Mouse (Mus musculus): ENCODE measurements around the gene Sacs.

Sacs gene

GRCm38 (mm10) chr14:61211754-61212153 is 73.5 kb downstream of the Sacs start:
- TF ChIP-seq NANOG (IDR thresholded peaks at IDR 0.05; ENCODE audit: borderline replicate concordance, low read length) (no peak), CTCF (conservative IDR thresholded peaks at IDR 0.05; ENCODE audit: low read length) (no peak), POU5F1 (IDR thresholded peaks at IDR 0.05; ENCODE audit: borderline replicate concordance, low read length) (no peak)
- Histone ChIP-seq H3K36me3 (ENCODE audit: insufficient read depth, low read length) (peaks cover 44% of the 10 kb centered on the region), H3K27me3 (ENCODE audit: insufficient read depth, low read length) (no peaks in the 10 kb centered on the region), H3K9me3 (ENCODE audit: low read length) (no peaks in the 10 kb centered on the region), H3K4me1 (replicated peaks; ENCODE audit: low read depth, low read length) (no peaks in the 10 kb centered on the region), H3K4me3 (replicated peaks; ENCODE audit: low read length) (no peak overlapping the region)

DNA sequence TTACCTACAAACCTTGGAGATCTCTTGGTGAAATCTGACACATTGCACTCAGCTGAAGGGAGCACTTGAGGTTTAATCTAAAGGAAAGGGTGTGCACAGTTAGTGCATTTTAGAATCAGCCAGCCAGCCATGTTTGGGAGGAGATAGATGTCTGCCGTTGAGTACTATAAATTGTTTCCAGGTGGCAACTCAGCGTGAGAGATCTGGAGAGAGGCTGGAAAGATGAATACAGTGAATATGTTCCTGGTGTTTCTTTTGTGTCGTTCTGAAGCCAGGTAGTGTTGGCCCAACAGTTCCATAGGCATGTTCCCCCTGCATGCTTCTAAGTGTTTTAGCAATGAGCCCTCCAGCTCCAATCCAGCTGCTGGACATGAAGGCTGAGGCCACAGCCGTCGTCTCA is 82.9 kb downstream of the Sacs start:
- TF ChIP-seq POU5F1 (IDR thresholded peaks at IDR 0.05; ENCODE audit: borderline replicate concordance, low read length) = no peak
- TF ChIP-seq CTCF (conservative IDR thresholded peaks at IDR 0.05; ENCODE audit: low read length) = no peak
- no peak for TF ChIP-seq NANOG (IDR thresholded peaks at IDR 0.05; ENCODE audit: borderline replicate concordance, low read length)
- no peak overlapping the region for H3K4me3 ChIP-seq (replicated peaks; ENCODE audit: low read length)

GRCm38 (mm10) chr14:61222506-61222905 is 84.2 kb downstream of the Sacs start:
- TF ChIP-seq CTCF (conservative IDR thresholded peaks at IDR 0.05; ENCODE audit: low read length) (no peak), POU5F1 (IDR thresholded peaks at IDR 0.05; ENCODE audit: borderline replicate concordance, low read length) (no peak), NANOG (IDR thresholded peaks at IDR 0.05; ENCODE audit: borderline replicate concordance, low read length) (no peak)
- H3K27me3 ChIP-seq (ENCODE audit: insufficient read depth, low read length) = 0 out of 2 replicates have a peak, but pooled peaks cover 2% of the 10 kb centered on the region
- no peaks in the 10 kb centered on the region for H3K36me3 ChIP-seq (ENCODE audit: insufficient read depth, low read length)
- H3K4me1 ChIP-seq (replicated peaks; ENCODE audit: low read depth, low read length) = peaks cover 5% of the 10 kb centered on the region; the same call in 1 of the 2 replicates
- H3K9me3 ChIP-seq (ENCODE audit: low read length) = no peaks in the 10 kb centered on the region
- no peak overlapping the region for H3K4me3 ChIP-seq (replicated peaks; ENCODE audit: low read length)

More for the DNA sequence above, 82.9 kb downstream of the Sacs start:
- H3K9me3 ChIP-seq (ENCODE audit: low read length) = no peaks in the 10 kb centered on the region
- peaks cover 2% of the 10 kb centered on the region; the same call in 1 of the 2 replicates for H3K4me1 ChIP-seq (replicated peaks; ENCODE audit: low read depth, low read length)
- no peaks in the 10 kb centered on the region for H3K36me3 ChIP-seq (ENCODE audit: insufficient read depth, low read length)
- 0 out of 2 replicates have a peak, but pooled peaks cover 2% of the 10 kb centered on the region for H3K27me3 ChIP-seq (ENCODE audit: insufficient read depth, low read length)

GRCm38 (mm10) chr14:61223740-61224139 is 85.5 kb downstream of the Sacs start:
- Histone ChIP-seq H3K4me3 (replicated peaks; ENCODE audit: low read length) (no peak overlapping the region), H3K9me3 (ENCODE audit: low read length) (no peaks in the 10 kb centered on the region), H3K4me1 (replicated peaks; ENCODE audit: low read depth, low read length) (peaks cover 5% of the 10 kb centered on the region; the same call in 1 of the 2 replicates), H3K27me3 (ENCODE audit: insufficient read depth, low read length) (0 out of 2 replicates have a peak, but pooled peaks cover 2% of the 10 kb centered on the region), H3K36me3 (ENCODE audit: insufficient read depth, low read length) (no peaks in the 10 kb centered on the region)
- no peak for TF ChIP-seq CTCF (conservative IDR thresholded peaks at IDR 0.05; ENCODE audit: low read length)
- TF ChIP-seq POU5F1 (IDR thresholded peaks at IDR 0.05; ENCODE audit: borderline replicate concordance, low read length) = no peak
- TF ChIP-seq NANOG (IDR thresholded peaks at IDR 0.05; ENCODE audit: borderline replicate concordance, low read length) = no peak

- H3K4me3 ChIP-seq (replicated peaks; ENCODE audit: low read length) = no peak overlapping the region
- H3K9me3 ChIP-seq (ENCODE audit: low read length) = no peaks in the 10 kb centered on the region
- no peaks in the 10 kb centered on the region for H3K36me3 ChIP-seq (ENCODE audit: insufficient read depth, low read length)
- no peak for TF ChIP-seq CTCF (conservative IDR thresholded peaks at IDR 0.05; ENCODE audit: low read length)
- H3K27me3 ChIP-seq (ENCODE audit: insufficient read depth, low read length) = 0 out of 2 replicates have a peak, but pooled peaks cover 2% of the 10 kb centered on the region
- peaks cover 5% of the 10 kb centered on the region; the same call in 1 of the 2 replicates for H3K4me1 ChIP-seq (replicated peaks; ENCODE audit: low read depth, low read length)
Observed at GRCm38 (mm10) chr14:61224387-61225077, 86.3 kb downstream of the Sacs start.

DNA sequence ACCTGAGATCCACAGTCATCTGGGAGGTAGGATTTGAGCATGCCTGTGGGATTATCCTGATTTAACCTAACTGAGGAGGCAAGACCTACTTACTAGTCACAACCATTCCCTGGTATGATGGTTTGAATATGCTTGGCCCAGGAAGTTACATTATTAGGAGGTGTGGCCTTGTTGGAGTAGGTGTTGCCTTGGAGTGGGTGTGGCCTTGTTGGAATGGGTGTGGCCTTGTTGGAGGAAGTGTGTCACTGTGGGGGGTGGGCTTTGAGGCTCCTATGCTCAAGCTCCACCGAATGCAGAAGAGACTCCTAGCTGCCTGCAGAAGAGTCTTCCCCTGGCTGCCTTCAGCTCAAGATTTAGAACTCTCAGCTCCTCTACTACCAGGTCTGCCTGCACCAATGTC is 87.9 kb downstream of the Sacs start:
- H3K4me1 ChIP-seq (replicated peaks; ENCODE audit: low read depth, low read length) = peaks cover 5% of the 10 kb centered on the region; the same call in 1 of the 2 replicates
- H3K36me3 ChIP-seq (ENCODE audit: insufficient read depth, low read length) = no peaks in the 10 kb centered on the region
- TF ChIP-seq POU5F1 (IDR thresholded peaks at IDR 0.05; ENCODE audit: borderline replicate concordance, low read length) (no peak), CTCF (conservative IDR thresholded peaks at IDR 0.05; ENCODE audit: low read length) (no peak), NANOG (IDR thresholded peaks at IDR 0.05; ENCODE audit: borderline replicate concordance, low read length) (no peak)
- no peak overlapping the region for H3K4me3 ChIP-seq (replicated peaks; ENCODE audit: low read length)
- H3K9me3 ChIP-seq (ENCODE audit: low read length) = no peaks in the 10 kb centered on the region
- H3K27me3 ChIP-seq (ENCODE audit: insufficient read depth, low read length) = 0 out of 2 replicates have a peak, but pooled peaks cover 1% of the 10 kb centered on the region

DNA sequence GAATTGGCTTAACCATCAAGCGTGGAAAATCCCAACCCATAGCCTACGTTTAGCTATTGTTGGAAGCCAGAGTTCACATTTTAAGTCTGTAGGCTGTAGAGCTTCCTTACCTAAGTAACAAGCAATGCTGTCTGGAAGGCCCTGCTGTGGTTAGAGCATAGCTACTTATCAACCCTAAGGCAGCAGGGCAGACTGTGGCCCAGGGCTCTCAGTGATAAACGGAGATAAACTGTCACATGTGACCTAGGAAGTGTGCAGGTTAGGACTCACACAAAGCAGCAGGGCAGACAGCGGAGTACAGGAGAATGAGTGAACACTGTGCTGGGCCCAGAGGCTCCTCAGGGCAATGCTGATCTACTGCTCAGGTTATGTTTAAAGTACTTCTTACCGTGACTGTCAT is 91.5 kb downstream of the Sacs start:
- Histone ChIP-seq H3K4me3 (replicated peaks; ENCODE audit: low read length) (no peak overlapping the region), H3K36me3 (ENCODE audit: insufficient read depth, low read length) (no peaks in the 10 kb centered on the region), H3K9me3 (ENCODE audit: low read length) (no peaks in the 10 kb centered on the region), H3K4me1 (replicated peaks; ENCODE audit: low read depth, low read length) (peaks cover 5% of the 10 kb centered on the region; the same call in 1 of the 2 replicates), H3K27me3 (ENCODE audit: insufficient read depth, low read length) (no peaks in the 10 kb centered on the region)
- TF ChIP-seq NANOG (IDR thresholded peaks at IDR 0.05; ENCODE audit: borderline replicate concordance, low read length) = no peak
- no peak for TF ChIP-seq CTCF (conservative IDR thresholded peaks at IDR 0.05; ENCODE audit: low read length)
- no peak for TF ChIP-seq POU5F1 (IDR thresholded peaks at IDR 0.05; ENCODE audit: borderline replicate concordance, low read length)

GRCm38 (mm10) chr14:61230179-61230578 is 91.9 kb downstream of the Sacs start:
- H3K27me3 ChIP-seq (ENCODE audit: insufficient read depth, low read length) = no peaks in the 10 kb centered on the region
- no peaks in the 10 kb centered on the region for H3K9me3 ChIP-seq (ENCODE audit: low read length)
- peaks cover 5% of the 10 kb centered on the region; the same call in 1 of the 2 replicates for H3K4me1 ChIP-seq (replicated peaks; ENCODE audit: low read depth, low read length)
- no peaks in the 10 kb centered on the region for H3K36me3 ChIP-seq (ENCODE audit: insufficient read depth, low read length)
- H3K4me3 ChIP-seq (replicated peaks; ENCODE audit: low read length) = no peak overlapping the region
- no peak for TF ChIP-seq POU5F1 (IDR thresholded peaks at IDR 0.05; ENCODE audit: borderline replicate concordance, low read length)
- TF ChIP-seq CTCF (conservative IDR thresholded peaks at IDR 0.05; ENCODE audit: low read length) = no peak
- TF ChIP-seq NANOG (IDR thresholded peaks at IDR 0.05; ENCODE audit: borderline replicate concordance, low read length) = no peak
